Comparison of ENCODE assay signal across 12 mouse cellular contexts in genomic region chr7:68103178-68103530, GRCm38 (mm10).
DNase-seq lines count a peak whose midpoint lies in the region; ATAC-seq and TF ChIP-seq lines count a peak whose summit lies in the region.
"Had no signal": no experiment of that assay in that cellular context is flagged by ENCODE, and none has a peak within 500 bp of the region (broad histone marks: within the 10 kb centered on the region; RNA-seq: fewer than 3 reads in every experiment).

No protein-coding gene starts in this region.

- H3K27ac ChIP-seq in forebrain, embryonic 12.5 days, result 0 out of 2 replicates have a peak overlapping the region, but pooled peaks have one; percentile 13
- H3K27ac ChIP-seq in forebrain, embryonic 14.5 days (ENCODE audit: low read depth, low read length), result no peak overlapping the region
- H3K27ac ChIP-seq in limb, embryonic 12.5 days, result peak overlapping the region; percentile 69
- H3K27ac ChIP-seq in limb, embryonic 10.5 days, result no peak overlapping the region
- 0 out of 2 replicates have a peak overlapping the region, but pooled peaks have one; percentile 8 for H3K27ac ChIP-seq in limb, embryonic 14.5 days (replicated peaks; ENCODE audit: low read depth, low read length)
- H3K27ac ChIP-seq: stomach, embryonic 15.5 days had no signal

- no peak for DNase-seq in forebrain, embryonic 14.5 days (ENCODE audit: low spot score)
- no peak for DNase-seq in limb, embryonic 10.5 days (ENCODE audit: low spot score)
- no peak for DNase-seq in limb, embryonic 14.5 days (ENCODE audit: low spot score)
- DNase-seq in right cerebral cortex, adult 18-20 months, result no peak
- no peak for DNase-seq in T-cell, adult 2 months (ENCODE audit: low spot score)
- DNase-seq: liver had no signal

- peaks cover 19% of the 10 kb centered on the region for H3K4me1 ChIP-seq in forebrain, embryonic 12.5 days
- H3K4me1 ChIP-seq in forebrain, embryonic 14.5 days (ENCODE audit: control insufficient read depth, insufficient read depth, low read length), result peaks cover 25% of the 10 kb centered on the region
- peaks cover 44% of the 10 kb centered on the region for H3K4me1 ChIP-seq in limb, embryonic 12.5 days (replicated peaks)
- H3K4me1 ChIP-seq in limb, embryonic 10.5 days, result peaks cover 35% of the 10 kb centered on the region
- peaks cover 29% of the 10 kb centered on the region for H3K4me1 ChIP-seq in limb, embryonic 14.5 days (ENCODE audit: control insufficient read depth, insufficient read depth, low read length)

- TF ChIP-seq POLR2A in limb, embryonic 14.5 days (IDR thresholded peaks at IDR 0.05; ENCODE audit: borderline replicate concordance, extremely low read depth, insufficient read depth, insufficient read length), result no peak

- H3K27me3 ChIP-seq in forebrain, embryonic 12.5 days, result no peaks in the 10 kb centered on the region
- H3K27me3 ChIP-seq in forebrain, embryonic 14.5 days (replicated peaks; ENCODE audit: control insufficient read depth, insufficient read depth, low read length), result no peaks in the 10 kb centered on the region
- no peaks in the 10 kb centered on the region for H3K27me3 ChIP-seq in limb, embryonic 12.5 days
- H3K27me3 ChIP-seq in limb, embryonic 10.5 days (ENCODE audit: low read depth, poor library complexity, severe bottlenecking), result no peaks in the 10 kb centered on the region
- no peaks in the 10 kb centered on the region for H3K27me3 ChIP-seq in limb, embryonic 14.5 days (ENCODE audit: control insufficient read depth, insufficient read depth, low read length)
- H3K27me3 ChIP-seq: kidney, embryonic 15.5 days; stomach, embryonic 15.5 days had no signal

- no peak overlapping the region for H3K4me2 ChIP-seq in forebrain, embryonic 12.5 days
- H3K4me2 ChIP-seq in forebrain, embryonic 14.5 days (ENCODE audit: low read length), result no peak overlapping the region
- H3K4me2 ChIP-seq in limb, embryonic 12.5 days, result peak overlapping the region; percentile 13
- H3K4me2 ChIP-seq in limb, embryonic 14.5 days (replicated peaks; ENCODE audit: low read depth, low read length, severe bottlenecking), result no peak overlapping the region
- H3K4me2 ChIP-seq: kidney, embryonic 15.5 days; lung, embryonic 14.5 days; stomach, embryonic 15.5 days had no signal

- H3K9ac ChIP-seq in forebrain, embryonic 12.5 days, result no peak overlapping the region
- no peak overlapping the region for H3K9ac ChIP-seq in forebrain, embryonic 14.5 days (ENCODE audit: low read length)
- no peak overlapping the region for H3K9ac ChIP-seq in limb, embryonic 12.5 days (replicated peaks)
- no peak overlapping the region for H3K9ac ChIP-seq in limb, embryonic 14.5 days (ENCODE audit: low read depth, low read length, severe bottlenecking)
- H3K9ac ChIP-seq: kidney, embryonic 15.5 days; lung, embryonic 14.5 days; stomach, embryonic 15.5 days had no signal

- no peaks in the 10 kb centered on the region for H3K36me3 ChIP-seq in forebrain, embryonic 12.5 days (replicated peaks)
- no peaks in the 10 kb centered on the region for H3K36me3 ChIP-seq in forebrain, embryonic 14.5 days (ENCODE audit: control insufficient read depth, insufficient read depth, low read length)
- no peaks in the 10 kb centered on the region for H3K36me3 ChIP-seq in limb, embryonic 12.5 days
- 0 out of 2 replicates have a peak, but pooled peaks cover 12% of the 10 kb centered on the region for H3K36me3 ChIP-seq in limb, embryonic 10.5 days
- no peaks in the 10 kb centered on the region for H3K36me3 ChIP-seq in limb, embryonic 14.5 days (ENCODE audit: control insufficient read depth, insufficient read depth, low read length)
- H3K36me3 ChIP-seq: kidney, embryonic 15.5 days; stomach, embryonic 15.5 days had no signal

- no peak overlapping the region for H3K4me3 ChIP-seq in forebrain, embryonic 12.5 days (replicated peaks)
- H3K4me3 ChIP-seq in forebrain, embryonic 14.5 days (ENCODE audit: low read depth, low read length), result no peak overlapping the region
- H3K4me3 ChIP-seq in limb, embryonic 12.5 days (replicated peaks), result no peak overlapping the region
- H3K4me3 ChIP-seq in limb, embryonic 10.5 days, result no peak overlapping the region
- no peak overlapping the region for H3K4me3 ChIP-seq in limb, embryonic 14.5 days (replicated peaks; ENCODE audit: low read length)
- H3K4me3 ChIP-seq: kidney, embryonic 15.5 days; stomach, embryonic 15.5 days had no signal

- WGBS in forebrain, embryonic 12.5 days, result 59% methylated on average over 2 of the region's 2 CpGs
- 46% methylated on average over 2 of the region's 2 CpGs for WGBS in forebrain, embryonic 14.5 days
- WGBS in limb, embryonic 12.5 days, result 11% methylated on average over 2 of the region's 2 CpGs
- WGBS in limb, embryonic 10.5 days, result 39% methylated on average over 2 of the region's 2 CpGs
- WGBS in limb, embryonic 14.5 days, result 9% methylated on average over 2 of the region's 2 CpGs

- ATAC-seq in forebrain, embryonic 12.5 days (ENCODE audit: low FRiP score), result no peak
- ATAC-seq in forebrain, embryonic 14.5 days, result no peak
- ATAC-seq in limb, embryonic 12.5 days (ENCODE audit: insufficient number of reproducible peaks, insufficient read depth, low FRiP score, low TSS enrichment, low read depth), result no peak
- ATAC-seq in activated CD4-positive, CD25-positive, alpha-beta regulatory T cell, adult 4 months, result peak; percentile 52
- 0 out of 2 replicates have a peak, but pooled peaks have one; percentile 5 for ATAC-seq in limb, embryonic 14.5 days (ENCODE audit: low FRiP score, low read depth)

- H3K9me3 ChIP-seq in forebrain, embryonic 12.5 days, result no peaks in the 10 kb centered on the region
- H3K9me3 ChIP-seq in forebrain, embryonic 14.5 days (replicated peaks; ENCODE audit: control insufficient read depth, low read length), result no peaks in the 10 kb centered on the region
- no peaks in the 10 kb centered on the region for H3K9me3 ChIP-seq in limb, embryonic 12.5 days
- no peaks in the 10 kb centered on the region for H3K9me3 ChIP-seq in limb, embryonic 10.5 days (replicated peaks)
- no peaks in the 10 kb centered on the region for H3K9me3 ChIP-seq in limb, embryonic 14.5 days (ENCODE audit: control insufficient read depth, low read length)
- H3K9me3 ChIP-seq: kidney, embryonic 15.5 days; stomach, embryonic 15.5 days had no signal

Comparison
In these comparisons a context has a peak if more than half of its experiments do, and no peak if none do; other contexts are left out.
1. ATAC-seq: peak in activated CD4-positive, CD25-positive, alpha-beta regulatory T cell, adult 4 months (single experiment) and limb, embryonic 14.5 days (single experiment); none in forebrain, embryonic 12.5 days (single experiment), forebrain, embryonic 14.5 days (single experiment) and limb, embryonic 12.5 days (single experiment).
2. H3K27ac ChIP-seq: peak in forebrain, embryonic 12.5 days (single experiment), limb, embryonic 12.5 days (single experiment) and limb, embryonic 14.5 days (single experiment); none in forebrain, embryonic 14.5 days (single experiment) and limb, embryonic 10.5 days (single experiment).